9 mouse cellular contexts compared by ENCODE assay signal in genomic region chr1:149254141-149254540, GRCm38 (mm10).
DNase-seq lines count a peak whose midpoint lies in the region; ATAC-seq and TF ChIP-seq lines count a peak whose summit lies in the region.
"Had no signal": no experiment of that assay in that cellular context is flagged by ENCODE, and none has a peak within 500 bp of the region (broad histone marks: within the 10 kb centered on the region; RNA-seq: fewer than 3 reads in every experiment).

No protein-coding gene starts in this region.

- intact Hi-C loops in heart, adult 2 months (cut with DNase I): no loop called here

- peak; percentile 60 for TF ChIP-seq CTCF in heart, adult 2 months (IDR thresholded peaks at IDR 0.05)

- no peak overlapping the region for H3K4me3 ChIP-seq in heart, adult 2 months
- no peak overlapping the region for H3K4me3 ChIP-seq in midbrain, embryonic 14.5 days (replicated peaks; ENCODE audit: low read depth, low read length)
- no peak overlapping the region for H3K4me3 ChIP-seq in midbrain, embryonic 15.5 days

- no peak for TF ChIP-seq EP300 in heart, adult 2 months (IDR thresholded peaks at IDR 0.05; ENCODE audit: insufficient read depth, low read depth, low read length)

- no peaks in the 10 kb centered on the region for H3K9me3 ChIP-seq in midbrain, embryonic 14.5 days (ENCODE audit: control insufficient read depth, low read length)
- no peaks in the 10 kb centered on the region for H3K9me3 ChIP-seq in midbrain, embryonic 15.5 days

- H3K79me2 ChIP-seq in heart, adult 2 months (replicated peaks; ENCODE audit: control insufficient read depth, insufficient read depth, low read length): no peaks in the 10 kb centered on the region

- no peak for ATAC-seq in midbrain, embryonic 14.5 days (ENCODE audit: low FRiP score, low TSS enrichment)
- ATAC-seq in midbrain, embryonic 15.5 days (replicated peaks): no peak
- ATAC-seq in granulocyte monocyte progenitor cell, adult 5-6 weeks (replicated peaks; ENCODE audit: poor library complexity, severe bottlenecking): 0 out of 2 replicates have a peak, but pooled peaks have one; percentile 44

- no peaks in the 10 kb centered on the region for H3K4me1 ChIP-seq in heart, adult 2 months (ENCODE audit: control insufficient read depth, insufficient read depth, low read length)
- no peaks in the 10 kb centered on the region for H3K4me1 ChIP-seq in midbrain, embryonic 14.5 days (ENCODE audit: control insufficient read depth, insufficient read depth, low read length)
- H3K4me1 ChIP-seq in midbrain, embryonic 15.5 days: no peaks in the 10 kb centered on the region

- H3K27me3 ChIP-seq in heart, adult 2 months (ENCODE audit: control insufficient read depth, insufficient read depth, low read length): no peaks in the 10 kb centered on the region
- no peaks in the 10 kb centered on the region for H3K27me3 ChIP-seq in midbrain, embryonic 14.5 days (ENCODE audit: control insufficient read depth, insufficient read depth, low read length)
- no peaks in the 10 kb centered on the region for H3K27me3 ChIP-seq in midbrain, embryonic 15.5 days (replicated peaks)

- no peak for DNase-seq in heart, adult 2 months
- DNase-seq in heart, adult 8-10 months (ENCODE audit: low spot score): no peak
- DNase-seq in midbrain, embryonic 14.5 days: peak; percentile 39
- peak; percentile 26 for DNase-seq in ZHBTc4 (ENCODE audit: low read depth, low spot score)
- DNase-seq in spleen, postnatal 4 days (ENCODE audit: low spot score in 2 of 2): no peak
- no peak for DNase-seq in yolk sac, embryonic 10.5 days (ENCODE audit: low spot score)

- TF ChIP-seq POLR2A in heart, adult 2 months (IDR thresholded peaks at IDR 0.05; ENCODE audit: insufficient read depth, low read depth, low read length): no peak

- H3K9ac ChIP-seq in heart, adult 2 months (ENCODE audit: low read depth, low read length): no peak overlapping the region
- no peak overlapping the region for H3K9ac ChIP-seq in midbrain, embryonic 14.5 days (replicated peaks; ENCODE audit: low read length)
- H3K9ac ChIP-seq in midbrain, embryonic 15.5 days: no peak overlapping the region

- no peak overlapping the region for H3K4me2 ChIP-seq in midbrain, embryonic 14.5 days (ENCODE audit: low read length)
- no peak overlapping the region for H3K4me2 ChIP-seq in midbrain, embryonic 15.5 days
- H3K4me2 ChIP-seq: heart, embryonic 11.5 days had no signal

- H3K27ac ChIP-seq in heart, adult 2 months: no peak overlapping the region
- H3K27ac ChIP-seq in midbrain, embryonic 14.5 days (replicated peaks; ENCODE audit: low read depth, low read length): no peak overlapping the region
- H3K27ac ChIP-seq in midbrain, embryonic 15.5 days: no peak overlapping the region

- WGBS in heart, adult 2 months: 37% methylated on average over 4 of the region's 4 CpGs
- 56% methylated on average over 4 of the region's 4 CpGs for WGBS in midbrain, embryonic 14.5 days
- 51% methylated on average over 4 of the region's 4 CpGs for WGBS in midbrain, embryonic 15.5 days

- H3K36me3 ChIP-seq in heart, adult 2 months (ENCODE audit: control insufficient read depth, insufficient read depth, low read length): no peaks in the 10 kb centered on the region
- no peaks in the 10 kb centered on the region for H3K36me3 ChIP-seq in midbrain, embryonic 14.5 days (ENCODE audit: control insufficient read depth, insufficient read depth, low read length)
- H3K36me3 ChIP-seq in midbrain, embryonic 15.5 days (replicated peaks): no peaks in the 10 kb centered on the region

Comparison
In these comparisons a context has a peak if more than half of its experiments do, and no peak if none do; other contexts are left out.
1. DNase-seq: peak in midbrain, embryonic 14.5 days (single experiment) and ZHBTc4 (single experiment); none in heart, adult 2 months (0 of 2), heart, adult 8-10 months (single experiment), spleen, postnatal 4 days (0 of 2) and yolk sac, embryonic 10.5 days (single experiment).